Mouse (Mus musculus) G1E-ER4 (cell line): ENCODE measurements around the gene Zbtb20. TPM values are rescaled to one million over a fixed set of nuclear protein-coding genes. Genes with fewer than 3 reads are reported as not detected.

Experiments
- GATA1 ChIP-seq: IDR thresholded peaks from one replicate; pipeline ENCODE4 v1.8.0; 2012; ENCODE audit warnings: low read length, inconsistent platforms
- polyA plus RNA-seq: library from polyadenylated mRNA; stranded (reverse); fragments of >175 nt; gene quantifications from 2 replicates; pipeline ENCODE4 v1.2.3, GENCODE M21; 2012

Gene Zbtb20
- polyA plus RNA-seq, 1 experiment, result 0.58 TPM

- no peak for TF ChIP-seq GATA1
These were observed 521.4 kb downstream of the Zbtb20 start for GRCm38 (mm10) chr16:43396849-43397628.

GRCm38 (mm10) chr16:43397629-43398323, 522.1 kb downstream of the Zbtb20 start:
- TF ChIP-seq GATA1, result no peak

GRCm38 (mm10) chr16:43399428-43399827, 523.7 kb downstream of the Zbtb20 start:
- no peak for TF ChIP-seq GATA1

- TF ChIP-seq GATA1, result no peak
These were observed 524.4 kb downstream of the Zbtb20 start for GRCm38 (mm10) chr16:43400046-43400445.

GRCm38 (mm10) chr16:43400949-43401348, 525.3 kb downstream of the Zbtb20 start:
- no peak for TF ChIP-seq GATA1

GRCm38 (mm10) chr16:43402888-43403287, 527.2 kb downstream of the Zbtb20 start:
- no peak for TF ChIP-seq GATA1

DNA sequence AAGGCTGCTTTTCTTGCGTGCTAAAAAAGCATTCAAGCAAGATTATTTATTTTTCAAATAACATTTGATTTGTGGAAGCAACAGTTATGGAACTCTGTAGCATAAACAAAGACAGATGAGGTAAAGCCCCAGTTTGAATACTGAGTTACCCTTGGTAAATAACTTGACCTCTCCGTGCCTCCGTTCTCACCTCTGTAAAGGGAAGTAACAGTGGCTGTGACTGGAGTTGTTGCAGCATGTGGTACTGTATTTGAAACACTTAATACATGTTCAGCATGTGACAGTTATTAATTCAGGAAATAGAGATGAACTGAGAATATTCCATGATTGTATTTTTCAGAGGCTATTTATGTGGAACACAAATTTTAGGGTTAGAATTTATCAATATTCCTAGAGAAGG, 529.4 kb downstream of the Zbtb20 start:
- no peak for TF ChIP-seq GATA1

GRCm38 (mm10) chr16:43407594-43408142, 532.0 kb downstream of the Zbtb20 start:
- TF ChIP-seq GATA1, result no peak

GRCm38 (mm10) chr16:43408622-43409021, 532.9 kb downstream of the Zbtb20 start:
- no peak for TF ChIP-seq GATA1

DNA sequence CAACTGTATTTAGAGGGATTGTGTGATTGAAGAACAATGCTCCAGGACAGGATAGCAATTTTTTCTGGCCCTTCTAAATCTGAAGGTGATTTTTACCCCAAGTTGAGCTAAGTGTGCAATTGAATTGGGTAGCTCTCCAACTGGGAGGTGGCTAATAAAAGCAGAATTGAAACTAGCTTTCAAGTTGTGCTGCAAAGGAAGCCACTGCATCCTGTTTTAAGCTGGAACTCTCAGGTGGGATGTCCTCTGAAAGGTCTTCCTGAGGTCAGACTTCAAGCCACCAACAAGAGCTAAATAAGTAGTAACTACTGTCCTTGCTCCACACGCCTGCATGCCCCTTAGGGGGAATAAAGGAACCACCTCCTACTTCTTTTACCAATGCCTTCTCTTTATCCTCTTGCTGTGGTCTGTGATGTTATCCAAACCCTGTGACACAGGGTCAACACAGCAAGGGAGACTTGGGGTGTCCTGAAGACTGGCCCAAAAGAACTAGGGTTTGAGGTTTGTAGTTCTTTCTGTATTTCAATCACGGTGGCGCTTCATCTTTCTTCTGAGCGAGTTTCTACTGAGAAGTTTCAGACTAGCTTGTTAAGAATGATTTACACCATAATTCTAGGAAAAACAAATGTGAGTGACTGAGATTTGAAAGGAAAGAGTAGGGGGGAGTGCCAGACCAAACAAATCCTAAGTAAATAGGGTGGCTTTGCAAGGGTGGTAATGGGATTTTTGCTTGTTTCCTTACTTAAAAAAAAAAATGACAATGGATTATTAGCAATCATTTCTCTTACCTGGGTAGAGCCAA, 533.6 kb downstream of the Zbtb20 start:
- no peak for TF ChIP-seq GATA1

DNA sequence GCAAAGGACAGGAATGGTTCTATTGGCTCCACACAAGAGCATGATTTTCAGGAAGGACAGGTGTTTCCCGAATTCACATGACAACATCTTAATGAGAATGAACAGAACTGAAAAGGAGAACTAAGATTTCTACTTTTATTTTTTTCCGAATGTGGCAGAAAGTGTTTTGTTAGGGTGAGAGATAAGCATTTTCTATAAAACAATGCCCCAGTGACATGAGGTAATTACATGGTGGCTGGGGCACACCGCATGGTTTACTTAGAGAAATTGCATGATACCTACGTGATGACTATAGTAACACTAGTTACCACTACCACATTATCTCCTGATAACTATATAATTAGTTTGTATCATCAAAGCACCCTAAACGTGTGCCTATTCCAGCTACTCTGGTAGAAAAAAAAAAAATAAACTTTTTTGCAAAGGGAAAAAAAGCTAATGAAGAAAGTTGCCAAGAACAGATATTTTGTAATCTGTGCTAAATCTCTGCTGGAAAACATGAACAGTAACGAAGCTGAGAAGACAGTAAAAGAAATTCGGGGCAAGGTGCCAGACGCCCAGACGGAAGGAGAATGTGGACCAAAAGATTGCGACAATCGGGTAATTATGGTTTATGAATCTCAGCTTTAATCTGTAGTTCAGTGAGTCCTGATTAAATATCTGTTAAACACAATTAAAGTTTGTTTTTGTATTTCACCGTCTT, 534.4 kb downstream of the Zbtb20 start:
- no peak for TF ChIP-seq GATA1

- TF ChIP-seq GATA1, result no peak
These were observed 534.9 kb downstream of the Zbtb20 start for GRCm38 (mm10) chr16:43410613-43410974.

GRCm38 (mm10) chr16:43415864-43416263, 540.2 kb downstream of the Zbtb20 start:
- TF ChIP-seq GATA1, result no peak

DNA sequence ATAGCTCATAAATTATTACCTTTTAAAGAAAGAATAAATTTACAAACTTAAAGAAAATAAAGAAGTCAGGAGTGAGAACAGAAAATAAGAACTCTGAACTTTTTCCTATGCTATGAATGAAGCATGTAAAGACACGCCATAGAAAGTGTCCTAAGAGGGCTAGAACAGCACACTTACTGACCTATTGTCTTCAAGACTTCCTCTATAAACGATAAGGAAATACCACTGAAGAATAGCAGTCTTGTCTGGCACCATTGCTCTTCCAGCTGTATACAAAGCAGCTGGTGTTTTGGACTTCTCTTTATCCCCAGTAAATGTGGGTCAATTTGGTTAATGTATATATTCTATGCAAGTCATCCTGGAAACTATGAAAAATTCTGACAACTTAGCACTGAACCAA, 544.2 kb downstream of the Zbtb20 start:
- TF ChIP-seq GATA1, result no peak

DNA sequence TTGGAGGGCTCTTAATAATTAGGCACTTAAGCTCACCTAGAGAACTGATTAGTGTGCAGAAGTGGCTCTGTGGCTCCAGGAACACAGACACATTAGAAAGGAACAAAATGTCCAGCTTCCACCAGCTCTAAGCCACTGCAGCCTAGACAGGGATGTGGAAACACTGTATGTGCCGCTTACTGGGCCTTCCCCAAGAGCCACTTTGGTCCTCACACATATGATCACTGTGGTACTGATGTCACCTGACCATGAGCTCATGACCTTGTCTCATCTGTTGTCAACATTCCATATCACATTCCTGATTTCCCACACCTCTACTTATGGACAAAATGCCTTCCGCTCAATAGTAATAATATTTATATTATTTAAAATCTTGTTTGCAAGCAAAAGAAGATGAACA, 553.3 kb downstream of the Zbtb20 start:
- no peak for TF ChIP-seq GATA1
